Mouse (Mus musculus) kidney, postnatal 0 days (tissue): ENCODE measurements around the gene Tenm3. TPM values are rescaled to one million over a fixed set of nuclear protein-coding genes. Genes with fewer than 3 reads are reported as not detected.
A peak's percentile ranks its signal among the peaks of the same experiment; 100 is the strongest.

ENCODE experiments used
- ATAC-seq: fragments of 200-750 bp; cut with Nextera tagmentation; replicated peaks from 2 replicates; pipeline ENCODE4 v1.8.0; 2017; ENCODE audit warnings: low read depth, moderate number of reproducible peaks, moderate TSS enrichment, moderate library complexity; ENCODE audit not compliant: low FRiP score
- DNase-seq: peaks from one replicate; pipeline ENCODE4 v3.0.0-alpha.2; 2016; ENCODE audit warnings: low spot score
- H3K27ac ChIP-seq: fragments of 300-500 bp; sonication (generic); 2 replicates; pipeline ENCODE4 v1.5.1; 2014; ENCODE audit warnings: mild to moderate bottlenecking
- H3K27me3 ChIP-seq: fragments of 300-500 bp; sonication (generic); 2 replicates; pipeline ENCODE4 v1.6.1; 2014; ENCODE audit warnings: low read length, mixed read lengths; ENCODE audit not compliant: insufficient read depth
- H3K36me3 ChIP-seq: fragments of 300-500 bp; sonication (generic); 2 replicates; pipeline ENCODE4 v1.6.1; 2014; ENCODE audit warnings: low read length, mixed read lengths; ENCODE audit not compliant: insufficient read depth
- H3K4me1 ChIP-seq: fragments of 300-500 bp; sonication (generic); replicated peaks from 2 replicates; pipeline ENCODE4 v1.6.1; 2014; ENCODE audit warnings: antibody characterized with exemption, low read length, mixed read lengths; ENCODE audit not compliant: insufficient read depth
- H3K4me2 ChIP-seq: fragments of 300-500 bp; sonication (generic); 2 replicates; pipeline ENCODE4 v1.6.1; 2014; ENCODE audit warnings: mild to moderate bottlenecking, low read length, moderate library complexity, mixed read lengths
- H3K4me3 ChIP-seq: fragments of 300-500 bp; sonication (generic); replicated peaks from 2 replicates; pipeline ENCODE4 v1.5.1; 2014; ENCODE audit warnings: low read depth, low read length
- H3K9ac ChIP-seq: fragments of 300-500 bp; sonication (generic); 2 replicates; pipeline ENCODE4 v1.6.1; 2014; ENCODE audit warnings: low read depth, low read length
- H3K9me3 ChIP-seq: fragments of 300-500 bp; sonication (generic); replicated peaks from 2 replicates; pipeline ENCODE4 v1.6.1; 2016; ENCODE audit warnings: low read length, inconsistent platforms, mixed read lengths
- CTCF ChIP-seq: IDR thresholded peaks from 2 replicates; pipeline ENCODE4 v1.5.1; 2016; ENCODE audit warnings: antibody characterized with exemption, low read depth, mild to moderate bottlenecking, moderate library complexity
- WGBS: fragments of 180-500 bp; shearing (Covaris S2); extraction: QIAGEN DNeasy Blood & Tissue Kit; methylation state at CpG from one replicate; pipeline ENCODE4 v1.1.7; 2014; 5-methylcytosine and 5-hydroxymethylcytosine counted together
- polyA plus RNA-seq: library from polyadenylated mRNA; unstranded; fragments of >200 nt; fragmentation: Nextera tagmentation; extraction: Ambion mirVana; gene quantifications from 2 replicates; pipeline ENCODE4 v1.2.1, GENCODE M21; 2015

Gene Tenm3
- polyA plus RNA-seq, 1 experiment from 2014 or later = 15.3 TPM

GRCm38 (mm10) chr8:48603165-48603840 lies 240.4 kb downstream of the Tenm3 start:
- peak; percentile 81 for ATAC-seq
- H3K9me3 ChIP-seq = no peaks in the 10 kb centered on the region
- no peak for TF ChIP-seq CTCF
- H3K4me2 ChIP-seq = no peak overlapping the region
- no peaks in the 10 kb centered on the region for H3K27me3 ChIP-seq
- no peak overlapping the region for H3K9ac ChIP-seq
- H3K4me3 ChIP-seq = no peak overlapping the region
- no peak overlapping the region for H3K27ac ChIP-seq
- no peaks in the 10 kb centered on the region for H3K4me1 ChIP-seq
- no peaks in the 10 kb centered on the region for H3K36me3 ChIP-seq
- DNase-seq = no peak
- WGBS = 77% methylated on average over 15 of the region's 15 CpGs

- no peak for ATAC-seq
- no peaks in the 10 kb centered on the region for H3K9me3 ChIP-seq
- WGBS = 92% methylated on average over 4 of the region's 4 CpGs
- no peak for TF ChIP-seq CTCF
- H3K36me3 ChIP-seq = no peaks in the 10 kb centered on the region
- DNase-seq = no peak
- no peaks in the 10 kb centered on the region for H3K4me1 ChIP-seq
- H3K9ac ChIP-seq = no peak overlapping the region
- no peak overlapping the region for H3K4me3 ChIP-seq
- no peak overlapping the region for H3K27ac ChIP-seq
- no peak overlapping the region for H3K4me2 ChIP-seq
- no peaks in the 10 kb centered on the region for H3K27me3 ChIP-seq
Measured at GRCm38 (mm10) chr8:48601621-48602020, 242.1 kb downstream of the Tenm3 start.

- 49% methylated on average over 4 of the region's 4 CpGs for WGBS
- Histone ChIP-seq H3K4me1 (no peaks in the 10 kb centered on the region), H3K9me3 (no peaks in the 10 kb centered on the region), H3K4me3 (no peak overlapping the region), H3K9ac (no peak overlapping the region), H3K4me2 (no peak overlapping the region), H3K36me3 (no peaks in the 10 kb centered on the region), H3K27me3 (no peaks in the 10 kb centered on the region), H3K27ac (no peak overlapping the region)
- no peak for TF ChIP-seq CTCF
- DNase-seq (no peak), ATAC-seq (no peak)
Measured at GRCm38 (mm10) chr8:48599028-48599427, 244.7 kb downstream of the Tenm3 start.

- WGBS = 86% methylated on average over 14 of the region's 14 CpGs
- DNase-seq (no peak), ATAC-seq (no peak)
- Histone ChIP-seq H3K27ac (no peak overlapping the region), H3K4me2 (no peak overlapping the region), H3K4me3 (no peak overlapping the region), H3K36me3 (no peaks in the 10 kb centered on the region), H3K27me3 (no peaks in the 10 kb centered on the region), H3K4me1 (no peaks in the 10 kb centered on the region), H3K9ac (no peak overlapping the region), H3K9me3 (no peaks in the 10 kb centered on the region)
- no peak for TF ChIP-seq CTCF
Measured at GRCm38 (mm10) chr8:48596332-48596731, 247.4 kb downstream of the Tenm3 start.

- no peak overlapping the region for H3K9ac ChIP-seq
- H3K27me3 ChIP-seq = no peaks in the 10 kb centered on the region
- no peaks in the 10 kb centered on the region for H3K9me3 ChIP-seq
- WGBS = 22% methylated on average over 5 of the region's 5 CpGs
- H3K27ac ChIP-seq = no peak overlapping the region
- H3K4me1 ChIP-seq = no peaks in the 10 kb centered on the region
- no peak overlapping the region for H3K4me3 ChIP-seq
- DNase-seq = peak; percentile 84
- H3K4me2 ChIP-seq = no peak overlapping the region
- H3K36me3 ChIP-seq = no peaks in the 10 kb centered on the region
- TF ChIP-seq CTCF = no peak
- no peak for ATAC-seq
Measured at GRCm38 (mm10) chr8:48591818-48592217, 251.9 kb downstream of the Tenm3 start.

GRCm38 (mm10) chr8:48579732-48580131 lies 264.0 kb downstream of the Tenm3 start:
- H3K4me3 ChIP-seq = no peak overlapping the region
- H3K27ac ChIP-seq = no peak overlapping the region
- H3K4me2 ChIP-seq = peak overlapping the region; percentile 23; the same call in 1 of the 2 replicates
- no peaks in the 10 kb centered on the region for H3K9me3 ChIP-seq
- H3K9ac ChIP-seq = no peak overlapping the region
- DNase-seq (no peak), ATAC-seq (no peak)
- no peaks in the 10 kb centered on the region for H3K36me3 ChIP-seq
- no peaks in the 10 kb centered on the region for H3K4me1 ChIP-seq
- 32% methylated on average over 6 of the region's 6 CpGs for WGBS
- no peaks in the 10 kb centered on the region for H3K27me3 ChIP-seq
- TF ChIP-seq CTCF = no peak

- Histone ChIP-seq H3K4me3 (no peak overlapping the region), H3K27me3 (no peaks in the 10 kb centered on the region), H3K9ac (no peak overlapping the region), H3K9me3 (no peaks in the 10 kb centered on the region), H3K4me2 (peak overlapping the region; percentile 23), H3K36me3 (no peaks in the 10 kb centered on the region), H3K4me1 (no peaks in the 10 kb centered on the region), H3K27ac (no peak overlapping the region)
- TF ChIP-seq CTCF = no peak
- ATAC-seq (no peak), DNase-seq (no peak)
- WGBS = 14% methylated on average over 8 of the region's 8 CpGs
Measured at GRCm38 (mm10) chr8:48579144-48579543, 264.6 kb downstream of the Tenm3 start.
